Mouse (Mus musculus) left cerebral cortex, postnatal 10 days (tissue): ENCODE measurements around the gene Gch1. TPM values are rescaled to one million over a fixed set of nuclear protein-coding genes. Genes with fewer than 3 reads are reported as not detected.
"Not testable (repeated sequence)": the region's sequence is repeated elsewhere in the genome, so short reads cannot be mapped to it uniquely, and the experiment has no call there.

ENCODE experiments used
- DNase-seq, 2 experiments: peaks; one replicate each; pipeline ENCODE4 v3.0.0; 2021 to 2022; ENCODE audit warnings: low spot score in 2 of 2, mixed read lengths in 1 of 2; ENCODE audit errors: extremely low spot score in 1 of 2
- intact Hi-C: fragments of 180-260 bp; cut with DNase I; formaldehyde crosslinking; loops from one replicate; pipeline ENCODE4 v1.15.1; 2025
- total RNA-seq, 2 experiments: library from RNA; stranded (reverse); gene quantifications; 2 replicates each; pipeline ENCODE4 v1.2.3; 2021

Gch1 gene
- total RNA-seq, 2 experiments from 2014 or later, result 1.1 to 1.4 TPM

DNA sequence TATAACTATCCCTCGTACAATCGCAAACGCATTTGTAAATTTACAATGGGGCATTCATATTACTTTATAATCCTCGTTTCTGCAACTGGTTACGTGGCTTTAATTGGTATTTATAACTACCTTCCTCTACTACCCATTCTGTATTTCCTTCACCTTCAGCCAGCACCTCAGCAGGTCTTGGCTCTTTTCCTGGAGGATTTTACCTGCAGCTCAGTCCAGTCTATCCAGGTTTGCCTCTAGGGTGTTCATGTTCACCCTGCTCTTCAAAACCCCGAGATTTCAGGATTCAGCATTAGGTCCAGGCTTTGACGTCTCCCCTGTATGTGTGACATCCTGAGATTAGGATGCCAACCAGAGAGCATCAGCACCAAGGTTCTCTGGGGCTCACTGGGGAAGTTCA, 78.8 kb downstream of the Gch1 start:
- intact Hi-C loops, DNase-seq: not testable (repeated sequence)

DNA sequence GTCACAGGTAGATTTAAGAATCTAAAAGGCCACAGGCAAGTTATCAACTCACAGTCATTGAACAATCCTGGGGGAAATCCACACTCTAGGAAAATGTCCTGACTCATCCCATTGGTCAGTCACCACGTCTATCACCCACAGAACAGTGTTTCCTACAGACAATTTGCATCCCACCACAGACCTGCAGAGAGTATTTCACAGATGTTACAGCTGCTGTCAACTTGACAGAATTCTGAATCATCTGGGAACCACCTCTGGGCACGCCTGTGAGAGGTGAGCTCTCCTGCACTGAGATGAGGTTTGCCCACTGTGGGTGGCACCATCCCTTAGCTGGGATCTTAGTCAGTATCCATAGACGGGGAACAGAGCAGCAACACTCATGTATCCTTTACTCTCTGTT, 81.8 kb downstream of the Gch1 start:
- DNase-seq, result no peak
- intact Hi-C loops, result no loop called here

DNA sequence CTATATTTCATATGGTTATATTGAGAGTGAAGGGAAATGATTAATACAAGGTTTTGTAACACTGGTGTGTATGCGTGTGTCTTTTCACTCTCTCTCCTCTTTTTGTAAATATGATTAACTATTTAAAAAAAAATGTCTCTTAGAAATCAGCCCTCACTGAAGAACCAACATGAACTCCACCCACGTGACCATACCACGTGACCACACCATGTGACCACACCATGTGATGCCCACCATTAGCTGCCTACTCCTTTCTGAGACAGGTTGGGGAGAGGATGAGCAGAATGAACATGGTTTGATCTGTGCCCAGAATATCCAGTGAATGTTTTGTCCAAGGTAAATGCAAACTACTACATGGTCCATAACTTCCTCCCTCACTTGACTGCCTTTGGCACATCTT, 83.5 kb downstream of the Gch1 start:
- intact Hi-C loops, result no loop called here

DNA sequence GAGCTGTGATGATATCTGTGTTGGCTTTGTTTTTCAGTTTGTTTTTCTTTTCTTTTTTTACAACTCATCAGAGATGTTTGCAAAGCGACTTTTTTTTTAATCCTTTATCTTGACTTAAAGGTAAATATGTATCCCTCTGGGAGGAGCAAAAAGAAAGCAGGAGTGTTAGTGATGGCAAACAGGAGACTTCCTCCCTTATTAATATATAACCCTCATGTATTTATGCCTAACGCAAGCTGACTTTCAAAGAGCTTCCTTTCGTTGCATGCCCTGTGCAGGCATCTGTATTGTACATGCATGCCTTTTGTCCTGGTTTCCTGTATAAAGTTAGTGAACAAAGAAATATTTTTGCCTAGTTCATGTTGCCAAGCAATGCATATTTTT, 84.0 kb downstream of the Gch1 start:
- intact Hi-C loops, result no loop called here
- DNase-seq, result no peak

More for the DNA sequence above, 83.5 kb downstream of the Gch1 start:
- DNase-seq, result no peak

DNA sequence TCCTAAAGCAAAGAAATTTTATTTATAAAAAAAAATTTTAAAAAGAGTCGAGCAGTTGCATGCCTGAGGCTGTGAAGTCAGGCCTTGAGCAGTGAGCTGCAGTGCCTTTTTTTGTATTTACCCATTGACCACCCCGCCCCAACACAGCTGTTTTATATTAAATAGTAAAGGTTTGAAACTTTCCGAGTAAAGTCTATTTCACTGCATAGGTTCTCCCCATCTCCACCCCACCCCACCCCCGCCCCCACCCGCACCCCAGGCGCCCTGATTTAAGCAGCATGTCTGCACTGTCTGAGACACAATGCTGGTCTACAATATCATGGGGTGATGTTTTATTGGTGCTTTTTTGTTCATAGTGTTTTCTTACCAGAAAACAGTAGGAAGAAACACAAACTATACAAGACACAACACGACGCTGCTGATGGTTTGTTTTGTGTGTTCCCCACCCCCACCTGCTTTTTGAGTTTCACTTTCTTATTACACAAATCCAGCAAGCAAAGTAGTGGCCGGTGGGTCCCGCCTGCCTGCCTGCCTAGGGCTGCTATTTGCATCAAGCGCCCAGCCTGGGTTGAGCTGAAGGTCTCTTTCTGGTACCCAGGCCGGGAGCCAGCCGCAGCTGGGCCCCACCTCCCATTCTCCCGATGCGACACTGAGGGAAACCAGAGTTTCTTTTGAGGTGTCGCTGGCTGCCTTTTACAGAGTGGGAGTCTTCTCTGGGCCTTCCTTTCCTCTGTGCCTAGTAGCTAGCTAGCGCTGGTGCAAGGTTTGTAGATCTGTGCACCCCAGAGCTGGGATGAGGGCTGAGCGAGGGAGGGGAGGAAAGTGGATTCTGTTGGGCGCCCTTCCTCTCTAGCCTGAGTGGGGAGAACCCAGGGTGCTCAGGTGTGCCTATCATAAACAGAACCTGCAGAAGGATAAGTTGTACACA, 84.7 kb downstream of the Gch1 start:
- intact Hi-C loops, result no loop called here
- no peak for DNase-seq

Other genes starting within 250 kb of the Gch1 start
- 1 to 10 TPM; 6.1 to 6.3 TPM for gene Wdhd1, start 87.4 kb upstream of the Gch1 start, total RNA-seq
- 1 to 10 TPM; 9.2 to 9.8 TPM for gene Socs4, start 87.5 kb upstream of the Gch1 start, total RNA-seq
- 10 to 100 TPM; 72.3 to 73.8 TPM for gene Mapk1ip1l, start 108.9 kb upstream of the Gch1 start, total RNA-seq
- 1 to 10 TPM in 1 of 2 experiments, under 1 TPM in 1; 0.55 to 1.7 TPM for gene Lgals3, start 178.3 kb upstream of the Gch1 start, total RNA-seq
- gene Dlgap5, start 229.0 kb upstream of the Gch1 start, total RNA-seq, result 1 to 10 TPM; 1.6 to 1.7 TPM